Mouse (Mus musculus): ENCODE data around the gene Rapgefl1. TPM values are rescaled to one million over a fixed set of nuclear protein-coding genes. Genes with fewer than 3 reads are reported as not detected.

Gene Rapgefl1
- polyA plus RNA-seq, 1 experiment: 2.7 TPM

GRCm38 (mm10) chr11:98873900-98874299, 37.3 kb downstream of the Rapgefl1 start:
- no peaks in the 10 kb centered on the region; the same call in none of the 2 replicates for H3K36me3 ChIP-seq (ENCODE audit: control insufficient read depth, insufficient read depth, low read length)
- TF ChIP-seq POLR2A (IDR thresholded peaks at IDR 0.05; ENCODE audit: control insufficient read depth, low read depth, low read length): no peak
- H3K27me3 ChIP-seq (ENCODE audit: control insufficient read depth, insufficient read depth, low read length): no peaks in the 10 kb centered on the region
- no peak overlapping the region for H3K27ac ChIP-seq (ENCODE audit: control insufficient read depth, insufficient read depth, low read depth, low read length)
- H3K4me3 ChIP-seq (ENCODE audit: control insufficient read depth, low read depth, low read length): no peak overlapping the region
- no peaks in the 10 kb centered on the region for H3K4me1 ChIP-seq (ENCODE audit: control insufficient read depth, insufficient read depth, low read length)

- TF ChIP-seq CTCF (IDR thresholded peaks at IDR 0.05; ENCODE audit: control insufficient read depth, insufficient read depth, insufficient replicate concordance, low read depth, low read length) (no peak), POLR2A (IDR thresholded peaks at IDR 0.05; ENCODE audit: control insufficient read depth, low read depth, low read length) (no peak)
- Histone ChIP-seq H3K27ac (ENCODE audit: control insufficient read depth, insufficient read depth, low read depth, low read length) (no peak overlapping the region), H3K4me1 (ENCODE audit: control insufficient read depth, insufficient read depth, low read length) (no peaks in the 10 kb centered on the region), H3K27me3 (ENCODE audit: control insufficient read depth, insufficient read depth, low read length) (no peaks in the 10 kb centered on the region), H3K4me3 (ENCODE audit: control insufficient read depth, low read depth, low read length) (no peak overlapping the region), H3K36me3 (ENCODE audit: control insufficient read depth, insufficient read depth, low read length) (no peaks in the 10 kb centered on the region; the same call in 1 of the 2 replicates)
Observed at GRCm38 (mm10) chr11:98877001-98877400, 40.4 kb downstream of the Rapgefl1 start.

GRCm38 (mm10) chr11:98887703-98888102, 51.1 kb downstream of the Rapgefl1 start:
- H3K4me3 ChIP-seq (ENCODE audit: control insufficient read depth, low read depth, low read length): no peak overlapping the region
- peaks cover 5% of the 10 kb centered on the region for H3K36me3 ChIP-seq (ENCODE audit: control insufficient read depth, insufficient read depth, low read length)
- no peak overlapping the region for H3K27ac ChIP-seq (ENCODE audit: control insufficient read depth, insufficient read depth, low read depth, low read length)
- H3K27me3 ChIP-seq (ENCODE audit: control insufficient read depth, insufficient read depth, low read length): no peaks in the 10 kb centered on the region
- H3K4me1 ChIP-seq (ENCODE audit: control insufficient read depth, insufficient read depth, low read length): no peaks in the 10 kb centered on the region
- TF ChIP-seq CTCF (IDR thresholded peaks at IDR 0.05; ENCODE audit: control insufficient read depth, insufficient read depth, insufficient replicate concordance, low read depth, low read length) (no peak), POLR2A (IDR thresholded peaks at IDR 0.05; ENCODE audit: control insufficient read depth, low read depth, low read length) (no peak)

- peaks cover 5% of the 10 kb centered on the region for H3K36me3 ChIP-seq (ENCODE audit: control insufficient read depth, insufficient read depth, low read length)
- no peaks in the 10 kb centered on the region for H3K4me1 ChIP-seq (ENCODE audit: control insufficient read depth, insufficient read depth, low read length)
- no peak for TF ChIP-seq CTCF (IDR thresholded peaks at IDR 0.05; ENCODE audit: control insufficient read depth, insufficient read depth, insufficient replicate concordance, low read depth, low read length)
- H3K27me3 ChIP-seq (ENCODE audit: control insufficient read depth, insufficient read depth, low read length): no peaks in the 10 kb centered on the region
- no peak overlapping the region for H3K4me3 ChIP-seq (ENCODE audit: control insufficient read depth, low read depth, low read length)
- H3K27ac ChIP-seq (ENCODE audit: control insufficient read depth, insufficient read depth, low read depth, low read length): no peak overlapping the region
Observed at GRCm38 (mm10) chr11:98889077-98889476, 52.5 kb downstream of the Rapgefl1 start.

GRCm38 (mm10) chr11:98889977-98890376, 53.4 kb downstream of the Rapgefl1 start:
- Histone ChIP-seq H3K27ac (ENCODE audit: control insufficient read depth, insufficient read depth, low read depth, low read length) (no peak overlapping the region), H3K27me3 (ENCODE audit: control insufficient read depth, insufficient read depth, low read length) (no peaks in the 10 kb centered on the region), H3K36me3 (ENCODE audit: control insufficient read depth, insufficient read depth, low read length) (peaks cover 5% of the 10 kb centered on the region), H3K4me3 (ENCODE audit: control insufficient read depth, low read depth, low read length) (no peak overlapping the region), H3K4me1 (ENCODE audit: control insufficient read depth, insufficient read depth, low read length) (no peaks in the 10 kb centered on the region)
- TF ChIP-seq POLR2A (IDR thresholded peaks at IDR 0.05; ENCODE audit: control insufficient read depth, low read depth, low read length) (no peak), CTCF (IDR thresholded peaks at IDR 0.05; ENCODE audit: control insufficient read depth, insufficient read depth, insufficient replicate concordance, low read depth, low read length) (no peak)

GRCm38 (mm10) chr11:98892426-98892825, 55.8 kb downstream of the Rapgefl1 start:
- Histone ChIP-seq H3K4me3 (ENCODE audit: control insufficient read depth, low read depth, low read length) (no peak overlapping the region), H3K4me1 (ENCODE audit: control insufficient read depth, insufficient read depth, low read length) (no peaks in the 10 kb centered on the region), H3K36me3 (ENCODE audit: control insufficient read depth, insufficient read depth, low read length) (peaks cover 4% of the 10 kb centered on the region), H3K27ac (ENCODE audit: control insufficient read depth, insufficient read depth, low read depth, low read length) (no peak overlapping the region), H3K27me3 (ENCODE audit: control insufficient read depth, insufficient read depth, low read length) (no peaks in the 10 kb centered on the region)
- no peak for TF ChIP-seq POLR2A (IDR thresholded peaks at IDR 0.05; ENCODE audit: control insufficient read depth, low read depth, low read length)
- TF ChIP-seq CTCF (IDR thresholded peaks at IDR 0.05; ENCODE audit: control insufficient read depth, insufficient read depth, insufficient replicate concordance, low read depth, low read length): no peak

GRCm38 (mm10) chr11:98900529-98901125, 64.0 kb downstream of the Rapgefl1 start:
- peak overlapping the region; percentile 10; the same call in 1 of the 2 replicates for H3K27ac ChIP-seq (ENCODE audit: control insufficient read depth, insufficient read depth, low read depth, low read length)
- no peaks in the 10 kb centered on the region for H3K27me3 ChIP-seq (ENCODE audit: control insufficient read depth, insufficient read depth, low read length)
- no peaks in the 10 kb centered on the region for H3K4me1 ChIP-seq (ENCODE audit: control insufficient read depth, insufficient read depth, low read length)
- H3K36me3 ChIP-seq (ENCODE audit: control insufficient read depth, insufficient read depth, low read length): peaks cover 8% of the 10 kb centered on the region
- TF ChIP-seq POLR2A (IDR thresholded peaks at IDR 0.05; ENCODE audit: control insufficient read depth, low read depth, low read length): no peak
- no peak for TF ChIP-seq CTCF (IDR thresholded peaks at IDR 0.05; ENCODE audit: control insufficient read depth, insufficient read depth, insufficient replicate concordance, low read depth, low read length)
- H3K4me3 ChIP-seq (ENCODE audit: control insufficient read depth, low read depth, low read length): no peak overlapping the region
